Mouse (Mus musculus) liver, adult 2 months (tissue): ENCODE results near the gene H2-Aa. TPM values are rescaled to one million over a fixed set of nuclear protein-coding genes. Genes with fewer than 3 reads are reported as not detected.

ENCODE experiments used
- DNase-seq: peaks from one replicate; pipeline ENCODE4 v3.0.0-alpha.2; 2011; ENCODE audit warnings: low read depth, low spot score; ENCODE audit errors: extremely low read depth
- H3K27ac ChIP-seq: fragments of 200-500 bp; replicated peaks from 2 replicates; pipeline ENCODE4 v1.5.1; 2012; ENCODE audit warnings: low read depth, mild to moderate bottlenecking, control low read depth, inconsistent platforms, low read length; ENCODE audit not compliant: insufficient read depth
- H3K27me3 ChIP-seq: fragments of 200-500 bp; 2 replicates; pipeline ENCODE4 v1.6.1; 2012; ENCODE audit warnings: mild to moderate bottlenecking, moderate library complexity, low read length, inconsistent platforms; ENCODE audit not compliant: control insufficient read depth, insufficient read depth
- H3K36me3 ChIP-seq: fragments of 200-500 bp; 2 replicates; pipeline ENCODE4 v1.6.1; 2012; ENCODE audit warnings: low read length, inconsistent platforms; ENCODE audit not compliant: control insufficient read depth, insufficient read depth
- H3K4me1 ChIP-seq: fragments of 200-500 bp; 2 replicates; pipeline ENCODE4 v1.6.1; 2011; ENCODE audit warnings: low read length; ENCODE audit not compliant: control insufficient read depth, insufficient read depth
- H3K4me3 ChIP-seq: fragments of 200-500 bp; 2 replicates; pipeline ENCODE4 v1.5.1; 2011; ENCODE audit warnings: low read depth, mild to moderate bottlenecking, control low read depth, low read length, moderate library complexity; ENCODE audit not compliant: insufficient read depth
- H3K79me2 ChIP-seq: fragments of 200-500 bp; 2 replicates; pipeline ENCODE4 v1.6.1; 2012; ENCODE audit warnings: inconsistent platforms, mild to moderate bottlenecking, low read length, moderate library complexity; ENCODE audit not compliant: control insufficient read depth, insufficient read depth
- H3K9ac ChIP-seq: fragments of 200-500 bp; 2 replicates; pipeline ENCODE4 v1.6.1; 2012; ENCODE audit warnings: low read depth, mild to moderate bottlenecking, control low read depth, inconsistent platforms, low read length
- CTCF ChIP-seq: fragments of 200-500 bp; IDR thresholded peaks from 2 replicates; pipeline ENCODE4 v1.5.1; 2011; ENCODE audit warnings: low read depth, low read length, control low read depth
- POLR2A ChIP-seq: fragments of 200-500 bp; IDR thresholded peaks from 2 replicates; pipeline ENCODE4 v1.6.1; 2011; ENCODE audit warnings: low read length, control low read depth; ENCODE audit not compliant: insufficient read depth; ENCODE audit errors: extremely low read depth
- WGBS: fragments of 180-500 bp; shearing (Covaris S2); methylation state at CpG from one replicate; pipeline ENCODE4 v1.1.7; 2018; 5-methylcytosine and 5-hydroxymethylcytosine counted together
- polyA plus RNA-seq: library from polyadenylated mRNA; depleted of rRNA; stranded (reverse); fragments of >200 nt; gene quantifications from 2 replicates; pipeline ENCODE4 v1.2.3, GENCODE M21; 2012; rRNA removed
- total RNA-seq: library from RNA; depleted of rRNA; stranded (reverse); fragments of >200 nt; gene quantifications from 2 replicates; pipeline ENCODE4 v1.2.3, GENCODE M21; 2014; rRNA removed

The H2-Aa gene
- total and polyA plus RNA-seq, 2 experiments, result 32.8 to 78.0 TPM

GRCm38 (mm10) chr17:34237741-34238140 lies 49.9 kb downstream of the H2-Aa start:
- DNase-seq, result no peak
- Histone ChIP-seq H3K4me3 (no peak overlapping the region), H3K4me1 (no peaks in the 10 kb centered on the region), H3K27me3 (no peaks in the 10 kb centered on the region), H3K27ac (no peak overlapping the region), H3K79me2 (no peaks in the 10 kb centered on the region), H3K36me3 (no peaks in the 10 kb centered on the region), H3K9ac (no peak overlapping the region)
- 78% methylated on average over 3 of the region's 3 CpGs for WGBS
- TF ChIP-seq CTCF, result no peak
- no peak for TF ChIP-seq POLR2A

- WGBS, result 79% methylated on average over 5 of the region's 5 CpGs
- Histone ChIP-seq H3K79me2 (no peaks in the 10 kb centered on the region), H3K9ac (no peak overlapping the region), H3K4me1 (no peaks in the 10 kb centered on the region), H3K36me3 (no peaks in the 10 kb centered on the region), H3K27me3 (no peaks in the 10 kb centered on the region), H3K4me3 (no peak overlapping the region), H3K27ac (no peak overlapping the region)
- TF ChIP-seq CTCF (no peak), POLR2A (no peak)
- DNase-seq, result no peak
Observed at GRCm38 (mm10) chr17:34236691-34237090, 50.9 kb downstream of the H2-Aa start.

- no peaks in the 10 kb centered on the region for H3K27me3 ChIP-seq
- no peak overlapping the region for H3K9ac ChIP-seq
- 17% methylated on average over 9 of the region's 9 CpGs for WGBS
- no peaks in the 10 kb centered on the region for H3K4me1 ChIP-seq
- no peak overlapping the region for H3K4me3 ChIP-seq
- DNase-seq, result peak; percentile 64
- no peaks in the 10 kb centered on the region for H3K36me3 ChIP-seq
- H3K27ac ChIP-seq, result no peak overlapping the region
- TF ChIP-seq CTCF, result peak; percentile 94
- no peak for TF ChIP-seq POLR2A
- no peaks in the 10 kb centered on the region for H3K79me2 ChIP-seq
Observed at GRCm38 (mm10) chr17:34234926-34235325, 52.7 kb downstream of the H2-Aa start.

Other genes starting within 250 kb of the H2-Aa start
- 0.18 and 0.74 TPM in 2 replicates for gene Col11a2, start 248.4 kb downstream of the H2-Aa start, total RNA-seq
- gene Col11a2, start 248.4 kb downstream of the H2-Aa start, polyA plus RNA-seq, result 0.20 and 0.23 TPM in 2 replicates
- gene H2-Oa, start 195.5 kb downstream of the H2-Aa start, total RNA-seq, result 0.28 and 0.47 TPM in 2 replicates
- gene H2-Oa, start 195.5 kb downstream of the H2-Aa start, polyA plus RNA-seq, result 0.76 and 1.4 TPM in 2 replicates
- 7.1 and 8.5 TPM in 2 replicates for gene H2-DMa, start 168.3 kb downstream of the H2-Aa start, total RNA-seq
- gene H2-DMa, start 168.3 kb downstream of the H2-Aa start, polyA plus RNA-seq, result 8.3 and 13.1 TPM in 2 replicates
- gene Brd2, start 165.2 kb downstream of the H2-Aa start, total RNA-seq, result 39.0 and 53.2 TPM in 2 replicates
- 55.8 and 76.9 TPM in 2 replicates for gene Brd2, start 165.2 kb downstream of the H2-Aa start, polyA plus RNA-seq
- 0.74 and 1.7 TPM in 2 replicates for gene H2-DMb2, start 144.5 kb downstream of the H2-Aa start, total RNA-seq
- 1.1 and 3.1 TPM in 2 replicates for gene H2-DMb2, start 144.5 kb downstream of the H2-Aa start, polyA plus RNA-seq
- gene H2-DMb1, start 134.8 kb downstream of the H2-Aa start, total RNA-seq, result 4.2 and 6.6 TPM in 2 replicates
- gene H2-DMb1, start 134.8 kb downstream of the H2-Aa start, polyA plus RNA-seq, result 8.3 and 14.5 TPM in 2 replicates
- 15.1 and 17.3 TPM in 2 replicates for gene Tap1, start 100.3 kb downstream of the H2-Aa start, total RNA-seq
- 18.8 and 23.5 TPM in 2 replicates for gene Tap1, start 100.3 kb downstream of the H2-Aa start, polyA plus RNA-seq
- gene Psmb9, start 100.1 kb downstream of the H2-Aa start, total RNA-seq, result 23.3 and 38.1 TPM in 2 replicates
- 38.0 and 41.5 TPM in 2 replicates for gene Psmb9, start 100.1 kb downstream of the H2-Aa start, polyA plus RNA-seq
- gene Psmb8, start 90.1 kb downstream of the H2-Aa start, total RNA-seq, result 66.9 and 101 TPM in 2 replicates
- gene Psmb8, start 90.1 kb downstream of the H2-Aa start, polyA plus RNA-seq, result 56.7 and 80.3 TPM in 2 replicates
- 14.4 and 15.2 TPM in 2 replicates for gene Tap2, start 84.3 kb downstream of the H2-Aa start, total RNA-seq
- gene Tap2, start 84.3 kb downstream of the H2-Aa start, polyA plus RNA-seq, result 18.4 and 24.6 TPM in 2 replicates
- 1.5 and 1.6 TPM in 2 replicates for gene H2-Ob, start 48.9 kb downstream of the H2-Aa start, total RNA-seq
- gene H2-Ob, start 48.9 kb downstream of the H2-Aa start, polyA plus RNA-seq, result 0.96 and 2.9 TPM in 2 replicates
- 25.2 and 59.5 TPM in 2 replicates for gene H2-Ab1, start 30.1 kb downstream of the H2-Aa start, total RNA-seq
- gene H2-Ab1, start 30.1 kb downstream of the H2-Aa start, polyA plus RNA-seq, result 80.4 and 156 TPM in 2 replicates
- 18.5 and 38.0 TPM in 2 replicates for gene H2-Eb1, start 18.0 kb upstream of the H2-Aa start, total RNA-seq
- gene H2-Eb1, start 18.0 kb upstream of the H2-Aa start, polyA plus RNA-seq, result 23.3 and 39.5 TPM in 2 replicates
- gene H2-Eb2, start 37.8 kb upstream of the H2-Aa start, total RNA-seq, result 0.09 and 0.13 TPM in 2 replicates
- 0.16 TPM in 1 of 2 replicates, not detected in the other for gene H2-Eb2, start 37.8 kb upstream of the H2-Aa start, polyA plus RNA-seq
- 0.09 TPM in 1 of 2 replicates, not detected in the other for gene Btnl2, start 67.0 kb upstream of the H2-Aa start, total RNA-seq
- gene Btnl2, start 67.0 kb upstream of the H2-Aa start, polyA plus RNA-seq, result 0.05 TPM in 1 of 2 replicates, not detected in the other
- not detected in 2 replicates for gene Btnl1, start 89.3 kb upstream of the H2-Aa start, total RNA-seq
- not detected in 2 replicates for gene Btnl1, start 89.3 kb upstream of the H2-Aa start, polyA plus RNA-seq
- not detected in 2 replicates for gene BC051142, start 111.0 kb upstream of the H2-Aa start, total RNA-seq
- 0.06 TPM in 1 of 2 replicates, not detected in the other for gene BC051142, start 111.0 kb upstream of the H2-Aa start, polyA plus RNA-seq
- gene Btnl4, start 189.5 kb upstream of the H2-Aa start, total RNA-seq, result 0.09 TPM in 1 of 2 replicates, not detected in the other
- gene Btnl4, start 189.5 kb upstream of the H2-Aa start, polyA plus RNA-seq, result not detected in 2 replicates
- gene Btnl6, start 229.5 kb upstream of the H2-Aa start, total RNA-seq, result 0.07 TPM in 1 of 2 replicates, not detected in the other
- not detected in 2 replicates for gene Btnl6, start 229.5 kb upstream of the H2-Aa start, polyA plus RNA-seq